Mouse (Mus musculus) liver, postnatal 0 days (tissue): ENCODE data around the gene Pde4b. TPM values are rescaled to one million over a fixed set of nuclear protein-coding genes. Genes with fewer than 3 reads are reported as not detected.
A peak's percentile ranks its signal among the peaks of the same experiment; 100 is the strongest.

Experiments
- ATAC-seq: fragments of 200-750 bp; cut with Nextera tagmentation; 2 replicates; pipeline ENCODE4 v1.8.0; 2017; ENCODE audit warnings: mild to moderate bottlenecking, moderate library complexity
- DNase-seq: peaks from one replicate; pipeline ENCODE4 v3.0.0-alpha.2; 2016
- H3K27ac ChIP-seq: fragments of 300-500 bp; sonication (generic); 2 replicates; pipeline ENCODE4 v1.5.1; 2014; ENCODE audit warnings: antibody characterized with exemption, moderate library complexity, mild to moderate bottlenecking, low read depth
- H3K27me3 ChIP-seq: fragments of 300-500 bp; sonication (generic); 2 replicates; pipeline ENCODE4 v1.6.1; 2014; ENCODE audit warnings: low read length, control low read depth, mixed read lengths; ENCODE audit not compliant: insufficient read depth
- H3K36me3 ChIP-seq: fragments of 300-500 bp; sonication (generic); replicated peaks from 2 replicates; pipeline ENCODE4 v1.6.1; 2014; ENCODE audit warnings: mild to moderate bottlenecking, control low read depth, low read length, moderate library complexity, mixed read lengths; ENCODE audit not compliant: insufficient read depth
- H3K4me1 ChIP-seq: fragments of 300-500 bp; sonication (generic); 2 replicates; pipeline ENCODE4 v1.6.1; 2014; ENCODE audit warnings: antibody characterized with exemption, mild to moderate bottlenecking, control low read depth; ENCODE audit not compliant: insufficient read depth
- H3K4me2 ChIP-seq: fragments of 300-500 bp; sonication (generic); 2 replicates; pipeline ENCODE4 v1.6.1; 2014; ENCODE audit warnings: low read depth, mild to moderate bottlenecking, low read length, moderate library complexity, mixed read lengths
- H3K4me3 ChIP-seq: fragments of 300-500 bp; sonication (generic); 2 replicates; pipeline ENCODE4 v1.5.1; 2014; ENCODE audit warnings: low read depth, low read length
- H3K9ac ChIP-seq: fragments of 300-500 bp; sonication (generic); replicated peaks from 2 replicates; pipeline ENCODE4 v1.6.1; 2014; ENCODE audit warnings: mild to moderate bottlenecking, moderate library complexity
- H3K9me3 ChIP-seq: fragments of 300-500 bp; sonication (generic); 2 replicates; pipeline ENCODE4 v1.6.1; 2016; ENCODE audit warnings: mild to moderate bottlenecking, control low read depth, low read length, mixed read lengths
- CTCF ChIP-seq: sonication (generic); IDR thresholded peaks from 2 replicates; pipeline ENCODE4 v1.5.1; 2016; ENCODE audit warnings: antibody characterized with exemption, low read depth
- EP300 ChIP-seq: IDR thresholded peaks from 2 replicates; pipeline ENCODE4 v1.6.1; 2016; ENCODE audit warnings: antibody characterized with exemption, low read depth, mild to moderate bottlenecking
- WGBS: fragments of 180-500 bp; shearing (Covaris S2); extraction: QIAGEN DNeasy Blood & Tissue Kit; methylation state at CpG from one replicate; pipeline ENCODE4 v1.1.7; 2014; ENCODE audit not compliant: insufficient replicate concordance; 5-methylcytosine and 5-hydroxymethylcytosine counted together
- polyA plus RNA-seq: library from polyadenylated mRNA; unstranded; fragments of >200 nt; fragmentation: Nextera tagmentation; extraction: Ambion mirVana; gene quantifications from 2 replicates; pipeline ENCODE4 v1.2.1, GENCODE M21; 2015

Pde4b gene
- polyA plus RNA-seq, 1 experiment from 2014 or later: 3.7 TPM

GRCm38 (mm10) chr4:102456426-102456825 lies 369.1 kb downstream of the Pde4b start:
- no peak overlapping the region for H3K4me3 ChIP-seq
- no peak overlapping the region for H3K4me2 ChIP-seq
- ATAC-seq: no peak
- H3K9ac ChIP-seq: no peak overlapping the region
- no peak overlapping the region for H3K27ac ChIP-seq
- no peaks in the 10 kb centered on the region for H3K36me3 ChIP-seq
- H3K9me3 ChIP-seq: no peaks in the 10 kb centered on the region
- DNase-seq: no peak
- WGBS: 55% methylated on average over 3 of the region's 3 CpGs
- no peaks in the 10 kb centered on the region for H3K4me1 ChIP-seq
- no peaks in the 10 kb centered on the region for H3K27me3 ChIP-seq
- no peak for TF ChIP-seq CTCF
- no peak for TF ChIP-seq EP300

- Histone ChIP-seq H3K9me3 (no peaks in the 10 kb centered on the region), H3K4me1 (no peaks in the 10 kb centered on the region), H3K4me2 (no peak overlapping the region), H3K4me3 (no peak overlapping the region), H3K36me3 (no peaks in the 10 kb centered on the region), H3K27ac (no peak overlapping the region), H3K9ac (no peak overlapping the region), H3K27me3 (no peaks in the 10 kb centered on the region)
- no peak for DNase-seq
- ATAC-seq: no peak
- WGBS: 47% methylated on average over 5 of the region's 5 CpGs
- no peak for TF ChIP-seq CTCF
- TF ChIP-seq EP300: no peak
These were observed 372.1 kb downstream of the Pde4b start for GRCm38 (mm10) chr4:102459216-102459999.

- Histone ChIP-seq H3K4me3 (no peak overlapping the region), H3K4me1 (no peaks in the 10 kb centered on the region), H3K9ac (no peak overlapping the region), H3K4me2 (no peak overlapping the region), H3K27me3 (no peaks in the 10 kb centered on the region), H3K36me3 (no peaks in the 10 kb centered on the region), H3K9me3 (no peaks in the 10 kb centered on the region), H3K27ac (no peak overlapping the region)
- TF ChIP-seq CTCF: no peak
- TF ChIP-seq EP300: no peak
- no peak for ATAC-seq
- DNase-seq: no peak
- 55% methylated on average over 3 of the region's 3 CpGs for WGBS
These were observed 390.8 kb downstream of the Pde4b start for GRCm38 (mm10) chr4:102478104-102478503.

- H3K27ac ChIP-seq: no peak overlapping the region
- no peak for TF ChIP-seq CTCF
- no peak for TF ChIP-seq EP300
- no peaks in the 10 kb centered on the region for H3K4me1 ChIP-seq
- no peaks in the 10 kb centered on the region for H3K27me3 ChIP-seq
- WGBS: 73% methylated on average over 7 of the region's 7 CpGs
- no peak overlapping the region for H3K4me2 ChIP-seq
- H3K9me3 ChIP-seq: no peaks in the 10 kb centered on the region
- no peak overlapping the region for H3K4me3 ChIP-seq
- no peaks in the 10 kb centered on the region for H3K36me3 ChIP-seq
- no peak overlapping the region for H3K9ac ChIP-seq
- no peak for ATAC-seq
- DNase-seq: no peak
These were observed 391.5 kb downstream of the Pde4b start for GRCm38 (mm10) chr4:102478860-102479259.

GRCm38 (mm10) chr4:102480830-102481484 lies 393.6 kb downstream of the Pde4b start:
- Histone ChIP-seq H3K4me2 (no peak overlapping the region), H3K4me1 (no peaks in the 10 kb centered on the region), H3K27ac (no peak overlapping the region), H3K27me3 (no peaks in the 10 kb centered on the region), H3K36me3 (no peaks in the 10 kb centered on the region), H3K9ac (no peak overlapping the region), H3K9me3 (no peaks in the 10 kb centered on the region), H3K4me3 (no peak overlapping the region)
- 72% methylated on average over 6 of the region's 6 CpGs for WGBS
- DNase-seq (no peak), ATAC-seq (no peak)
- TF ChIP-seq CTCF (peak; percentile 58), EP300 (no peak)

GRCm38 (mm10) chr4:102483354-102484018 lies 396.1 kb downstream of the Pde4b start:
- no peak overlapping the region for H3K9ac ChIP-seq
- WGBS: 71% methylated on average over 7 of the region's 7 CpGs

More at GRCm38 (mm10) chr4:102483354-102484018, 396.1 kb downstream of the Pde4b start:
- Histone ChIP-seq H3K4me2 (no peak overlapping the region), H3K9me3 (no peaks in the 10 kb centered on the region), H3K36me3 (no peaks in the 10 kb centered on the region), H3K27me3 (no peaks in the 10 kb centered on the region), H3K4me1 (no peaks in the 10 kb centered on the region), H3K4me3 (no peak overlapping the region), H3K27ac (no peak overlapping the region)
- no peak for DNase-seq
- ATAC-seq: no peak
- TF ChIP-seq EP300 (no peak), CTCF (no peak)
